Mouse (Mus musculus): ENCODE measurements around the gene Gm8297.
"Not testable (repeated sequence)": the region's sequence is repeated elsewhere in the genome, so short reads cannot be mapped to it uniquely, and the experiment has no call there.

Gene Gm8297

GRCm38 (mm10) chr14:4983635-4984034 is at the start of gene Gm8297:
Gm8297 (plus strand) TSS chr14:4983935.
- not testable (repeated sequence) for DNase-seq (ENCODE audit: low spot score in 2 of 2)

GRCm38 (mm10) chr14:5015591-5015990 is 31.9 kb downstream of the Gm8297 start, which contains the start of gene Gm3298:
Gm3298 (plus strand) TSS chr14:5015891.
- DNase-seq (ENCODE audit: low spot score in 2 of 2) = not testable (repeated sequence)
